Mouse (Mus musculus) brain, embryonic 18.5 days (tissue): ENCODE results near the gene Cnot1.
"Not testable (repeated sequence)": the region's sequence is repeated elsewhere in the genome, so short reads cannot be mapped to it uniquely, and the experiment has no call there.

Source experiments
- DNase-seq: peaks from one replicate; pipeline ENCODE4 v3.0.0-alpha.2; 2012; ENCODE audit warnings: low read depth, low spot score

The Cnot1 gene

DNA sequence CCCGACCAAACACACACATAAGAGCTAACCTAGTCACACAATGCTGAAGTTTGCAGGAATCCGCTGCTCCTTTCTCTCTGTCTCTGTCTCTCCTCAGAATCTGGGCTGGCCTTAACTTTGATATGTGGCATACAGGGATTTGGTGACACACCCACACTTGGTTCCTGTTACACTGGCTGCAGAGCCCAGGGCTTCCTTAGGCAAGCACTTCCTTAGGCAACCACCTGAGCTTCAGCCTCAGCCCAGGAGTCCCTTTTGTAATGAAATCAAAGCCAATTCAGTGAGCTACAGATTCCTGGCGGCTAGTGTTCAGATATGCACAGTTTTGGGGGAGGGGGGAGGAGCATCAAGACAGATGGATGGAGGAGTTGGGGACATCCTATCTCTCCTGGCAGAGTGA lies 10.3 kb upstream of the Cnot1 start:
- DNase-seq, result no peak

DNA sequence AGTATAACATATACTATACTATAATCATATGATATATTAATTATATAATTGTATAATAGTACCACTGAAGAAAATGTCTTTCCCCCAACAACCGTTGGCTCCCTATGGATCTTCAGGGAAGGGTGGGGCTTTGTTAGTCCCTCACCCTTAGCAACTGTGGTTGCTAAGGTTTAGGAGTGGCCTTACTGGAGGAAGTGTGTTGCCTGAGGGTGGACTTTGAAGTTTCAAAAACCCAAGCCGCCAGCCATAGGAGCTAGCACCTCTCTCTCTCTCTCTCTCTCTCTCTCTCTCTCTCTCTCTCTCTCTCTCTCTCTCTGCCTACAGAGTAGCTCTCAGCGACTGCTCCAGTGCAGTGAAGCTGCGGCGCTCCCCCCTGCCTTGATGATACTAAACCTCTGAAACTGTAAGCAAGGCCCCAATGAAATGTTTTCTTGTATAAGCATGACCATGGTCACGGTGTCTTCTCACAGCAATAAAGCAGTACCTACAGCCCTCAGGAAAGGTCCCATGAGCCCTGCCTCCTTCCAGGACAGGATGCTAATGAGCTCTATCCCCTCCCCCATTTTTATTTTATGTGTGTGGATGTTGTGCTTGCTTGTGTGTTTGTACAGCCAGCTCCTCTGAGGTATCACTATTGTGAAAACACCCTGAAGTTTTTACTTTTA lies 8.9 kb upstream of the Cnot1 start:
- DNase-seq, result no peak

DNA sequence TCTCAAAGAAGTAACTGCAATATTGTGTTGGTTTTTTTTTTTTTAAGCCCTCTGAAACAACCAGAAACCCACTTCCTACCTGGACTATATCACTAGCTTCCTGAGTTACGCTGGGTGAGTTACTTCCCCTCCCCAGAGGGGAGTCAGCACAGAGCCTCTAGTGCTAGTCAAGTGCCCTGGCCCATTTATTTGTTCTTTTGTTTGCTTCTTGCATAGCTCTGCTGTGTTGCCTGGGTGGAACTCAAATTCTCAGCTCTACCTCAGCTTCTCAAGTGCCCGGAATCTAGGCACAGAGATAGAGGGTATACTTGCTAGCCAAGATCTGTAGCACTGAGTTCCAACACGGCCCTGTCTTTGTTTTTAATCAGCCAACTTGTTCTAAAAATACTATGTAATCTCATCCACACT lies 2.9 kb upstream of the Cnot1 start:
- DNase-seq, result no peak

GRCm38 (mm10) chr8:95809116-95809515 lies 1.9 kb upstream of the Cnot1 start:
- DNase-seq, result no peak

- no peak for DNase-seq
Observed at GRCm38 (mm10) chr8:95808631-95809030, 1.4 kb upstream of the Cnot1 start.

DNA sequence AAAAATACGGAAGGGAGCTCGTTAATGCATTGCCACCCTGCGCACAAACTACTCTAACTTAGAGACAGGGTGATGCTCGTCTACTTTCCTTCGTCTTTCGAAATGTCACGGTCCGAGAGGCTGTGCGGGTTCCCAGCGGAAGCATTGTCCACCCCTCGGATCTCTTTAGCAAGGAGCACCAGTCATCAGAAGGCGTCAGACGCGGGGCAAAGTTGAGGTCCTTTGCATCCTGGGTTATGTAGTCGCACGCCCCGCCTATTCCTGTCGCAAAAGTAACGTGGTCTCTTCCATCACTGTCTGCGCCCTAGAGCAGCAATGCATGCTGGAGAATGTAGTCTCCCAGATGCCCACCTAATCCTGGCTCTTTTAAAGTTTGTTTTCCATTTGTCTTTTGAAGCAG lies 597 bp upstream of the Cnot1 start:
- peak; percentile 95 for DNase-seq

- DNase-seq, result no peak
Observed at GRCm38 (mm10) chr8:95806461-95807191, 638 bp downstream of the Cnot1 start.

GRCm38 (mm10) chr8:95805482-95805881 lies 1.8 kb downstream of the Cnot1 start:
- DNase-seq, result no peak

DNA sequence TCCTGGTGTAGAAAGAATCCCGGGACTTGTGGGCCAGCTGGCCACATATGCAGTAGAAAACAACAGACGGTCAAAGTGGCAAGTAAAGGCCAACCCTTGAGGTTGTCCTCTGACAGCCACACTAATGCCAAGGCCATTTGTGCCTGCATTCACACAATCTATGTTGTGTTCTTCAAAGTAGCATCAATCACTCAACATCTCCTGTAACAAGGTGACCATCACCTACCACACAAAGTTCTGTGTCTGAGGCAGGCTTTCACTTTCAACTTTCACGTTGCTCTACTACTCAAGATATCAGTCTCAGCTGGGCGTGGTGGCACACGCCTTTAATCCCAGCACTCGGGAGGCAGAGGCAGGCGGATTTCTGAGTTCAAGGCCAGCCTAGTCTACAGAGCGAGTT lies 5.0 kb downstream of the Cnot1 start:
- DNase-seq, result no peak

- no peak for DNase-seq
Observed at GRCm38 (mm10) chr8:95801476-95802064, 5.7 kb downstream of the Cnot1 start.

DNA sequence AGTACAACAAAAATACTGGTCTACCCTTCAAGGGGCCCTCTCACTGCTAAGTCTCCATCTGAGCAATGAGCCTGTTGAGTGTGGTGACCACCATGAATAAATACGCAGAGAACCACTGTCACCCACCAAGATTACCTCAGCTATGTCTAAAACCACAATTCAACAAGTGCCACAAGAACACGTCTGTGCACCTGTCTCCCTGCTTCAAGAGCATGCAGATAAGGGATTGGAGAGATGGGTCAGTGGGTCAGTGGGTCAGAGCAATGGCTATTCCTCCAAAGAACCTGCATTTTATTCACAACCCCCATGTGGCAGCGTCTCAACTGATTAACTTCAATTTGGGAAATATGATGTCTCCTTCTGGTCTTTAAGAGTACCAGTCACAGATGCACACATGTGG lies 6.9 kb downstream of the Cnot1 start:
- no peak for DNase-seq

- DNase-seq, result no peak
Observed at GRCm38 (mm10) chr8:95799891-95800290, 7.4 kb downstream of the Cnot1 start.

- DNase-seq, result no peak
Observed at GRCm38 (mm10) chr8:95799117-95799516, 8.1 kb downstream of the Cnot1 start.

DNA sequence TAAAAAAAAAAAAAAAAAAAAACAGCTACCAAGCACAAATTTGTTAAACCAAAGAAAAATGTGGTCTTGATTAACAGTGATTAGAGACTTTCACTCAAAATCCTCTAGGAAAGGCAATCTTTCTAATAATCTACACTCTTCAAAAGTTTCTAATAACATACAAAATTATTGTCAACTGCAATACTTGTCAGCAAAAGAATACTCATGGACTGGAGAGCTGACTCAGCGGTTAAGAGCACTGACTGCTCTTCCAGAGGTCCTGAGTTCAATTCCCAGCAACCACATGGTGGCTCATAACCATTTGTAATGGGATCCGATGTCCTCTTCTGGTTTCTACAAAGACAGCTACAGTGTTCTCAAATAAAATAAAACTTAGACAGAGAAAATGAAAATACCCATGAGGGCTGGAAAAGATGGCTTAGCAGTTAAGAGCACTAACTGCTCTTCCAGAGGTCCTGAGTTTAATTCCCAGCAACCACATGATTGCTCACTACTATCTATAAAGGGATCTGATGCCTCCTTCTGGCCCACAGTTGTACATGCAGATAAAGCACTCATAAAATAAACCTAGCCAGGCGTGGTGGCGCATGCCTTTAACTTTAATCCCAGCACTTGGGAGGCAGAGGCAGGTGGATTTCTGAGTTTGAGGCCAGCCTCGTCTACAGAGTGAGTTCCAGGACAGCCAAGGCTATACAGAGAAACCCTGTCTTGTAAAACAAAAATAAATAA lies 11.8 kb downstream of the Cnot1 start:
- DNase-seq, result not testable (repeated sequence)

- no peak for DNase-seq
Observed at GRCm38 (mm10) chr8:95785591-95785990, 21.7 kb downstream of the Cnot1 start.

DNA sequence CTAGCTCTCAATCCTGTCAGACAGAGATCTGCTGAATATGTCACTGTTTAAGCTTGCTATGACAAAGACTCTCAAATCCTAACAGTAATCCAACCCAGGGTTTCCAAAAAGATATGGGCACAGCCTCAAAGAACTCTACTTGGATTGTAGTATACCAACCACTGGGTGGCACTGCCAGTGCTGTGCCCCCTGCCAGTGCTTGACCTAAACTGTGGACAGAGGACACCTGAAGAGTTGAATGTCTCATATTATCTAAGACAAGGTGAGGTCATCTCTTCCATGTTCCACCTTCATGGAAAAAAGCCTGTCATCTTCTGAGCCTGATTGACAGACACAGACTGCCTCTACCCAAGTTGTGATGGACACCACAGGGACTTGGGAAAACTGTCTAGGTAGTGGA lies 24.6 kb downstream of the Cnot1 start:
- no peak for DNase-seq

GRCm38 (mm10) chr8:95781775-95782174 lies 25.5 kb downstream of the Cnot1 start:
- DNase-seq, result no peak

DNA sequence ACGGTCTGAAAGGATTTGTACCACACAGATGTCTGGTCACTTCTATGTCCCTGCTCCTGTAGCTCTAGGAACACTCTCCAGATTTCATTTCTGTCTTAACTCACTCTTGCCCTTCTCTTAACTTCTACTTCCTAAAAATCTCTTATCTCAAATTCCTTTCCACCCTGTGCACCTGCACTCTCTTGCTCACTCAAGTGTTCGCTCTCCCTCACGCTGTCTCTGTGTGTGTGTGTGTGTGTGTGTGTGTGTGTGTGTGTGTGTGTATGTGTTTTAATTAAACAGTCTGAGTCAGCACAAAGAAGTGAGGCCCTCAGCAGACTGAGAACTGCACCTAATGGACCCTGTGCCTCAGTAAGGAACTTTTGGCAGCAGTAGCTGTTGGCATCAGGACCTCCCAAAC lies 26.2 kb downstream of the Cnot1 start:
- no peak for DNase-seq

- DNase-seq, result no peak
Observed at GRCm38 (mm10) chr8:95764133-95764532, 43.1 kb downstream of the Cnot1 start.

GRCm38 (mm10) chr8:95760323-95760722 lies 46.9 kb downstream of the Cnot1 start:
- no peak for DNase-seq

DNA sequence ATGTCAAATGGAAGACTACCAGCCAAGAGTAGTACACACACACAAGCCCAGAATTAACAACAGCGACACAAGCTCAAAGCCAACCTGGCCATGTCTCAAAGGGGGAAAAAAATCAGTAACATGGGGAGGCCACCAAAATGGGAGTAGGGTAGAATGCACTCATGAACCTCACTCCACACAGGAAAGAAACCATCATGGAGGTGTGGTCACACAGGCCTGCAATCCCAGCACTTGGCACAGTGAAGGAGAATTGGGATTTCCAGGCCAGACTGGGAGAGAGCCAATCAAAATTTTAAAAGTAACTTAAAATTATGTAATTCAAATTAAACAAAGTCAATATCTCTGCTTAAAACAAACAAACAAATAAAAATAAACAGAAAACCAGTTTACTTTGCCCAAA lies 55.3 kb downstream of the Cnot1 start:
- no peak for DNase-seq

DNA sequence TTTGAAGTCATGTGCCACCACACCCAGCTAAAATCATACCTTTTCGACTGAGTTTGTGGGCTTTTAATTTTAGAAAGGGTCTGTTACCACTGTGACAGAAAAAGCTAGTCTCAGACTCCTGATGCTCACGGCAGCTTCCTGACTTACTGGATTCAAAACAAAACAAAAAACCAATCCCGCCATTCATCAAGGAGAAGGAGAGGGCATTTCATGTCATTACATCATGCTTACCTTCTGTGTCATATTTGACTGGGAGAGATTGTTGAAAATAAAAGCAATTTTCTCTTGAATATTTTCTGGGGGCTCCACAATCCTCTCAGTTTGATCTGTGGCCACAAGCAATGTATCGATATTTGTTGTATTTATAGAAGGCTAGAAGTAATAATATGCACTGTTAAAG lies 59.2 kb downstream of the Cnot1 start:
- DNase-seq, result no peak
